Mouse (Mus musculus) cerebellum, adult 9-11 months (tissue): ENCODE measurements around the gene Ttll8.

Experiments
- DNase-seq: peaks from one replicate; pipeline ENCODE4 v3.0.0; 2022

Gene Ttll8

GRCm38 (mm10) chr15:88881253-88882044 is 72.8 kb downstream of the Ttll8 start:
- DNase-seq, result no peak

DNA sequence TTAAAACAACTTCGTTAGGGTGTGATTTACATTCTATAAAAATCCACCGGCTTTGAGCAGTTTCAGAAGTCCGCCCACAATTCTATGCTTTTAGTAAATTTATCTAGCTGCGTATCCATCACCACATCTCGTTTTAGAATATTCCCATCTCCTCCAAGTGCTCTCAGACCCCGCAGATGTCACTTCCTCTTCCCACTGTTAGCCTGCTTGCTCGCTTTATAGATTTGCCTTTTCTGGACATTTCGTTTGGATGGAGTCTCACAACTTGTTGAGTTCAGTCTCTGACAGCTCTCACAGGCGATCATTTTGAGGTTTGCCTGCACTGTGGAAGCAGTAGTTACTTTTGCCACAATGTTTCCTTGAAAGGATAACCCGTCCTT is 77.2 kb downstream of the Ttll8 start:
- no peak for DNase-seq

DNA sequence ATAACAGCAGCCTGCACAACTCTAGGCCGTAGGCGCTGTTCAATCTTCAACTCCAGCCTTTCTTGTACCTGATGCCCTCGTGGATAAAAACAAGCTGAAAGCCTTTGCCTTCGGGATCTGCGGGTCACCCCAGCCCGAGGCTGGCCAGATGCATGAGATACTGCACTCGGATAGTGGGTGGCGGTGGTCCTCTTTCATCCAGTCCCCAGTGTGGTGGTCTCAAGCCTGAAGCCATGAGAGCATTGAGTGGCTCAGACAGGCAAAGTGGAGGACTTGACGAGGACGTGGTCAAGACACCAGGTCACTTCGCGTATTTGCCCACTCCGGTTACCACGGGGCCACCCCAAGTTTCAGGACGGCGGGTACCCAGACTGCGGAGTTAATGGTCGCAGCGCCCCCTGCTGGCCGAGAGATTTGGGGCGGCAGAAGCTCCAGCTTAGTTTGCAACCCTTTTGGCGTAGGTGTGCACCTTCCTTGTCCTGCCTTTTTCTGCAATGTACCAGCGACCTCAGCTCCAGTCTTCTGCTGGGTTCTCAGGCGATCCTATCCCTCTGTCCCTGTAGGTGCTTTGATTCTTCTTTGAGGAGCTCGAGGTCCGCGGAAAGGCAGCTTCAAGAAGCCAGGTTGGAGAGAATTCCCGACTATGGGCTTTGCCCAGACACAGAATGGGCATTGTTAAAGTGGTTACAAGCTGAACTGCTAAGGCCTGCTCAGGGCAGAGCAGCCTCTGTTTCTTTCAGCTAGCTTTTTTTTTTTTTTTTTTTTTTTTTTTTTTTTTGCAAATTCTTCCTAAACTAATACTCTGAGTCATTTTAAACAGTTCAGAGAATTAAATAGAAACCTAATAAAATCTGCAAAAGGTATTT is 77.8 kb downstream of the Ttll8 start:
- DNase-seq, result peak; percentile 78

GRCm38 (mm10) chr15:88875625-88876081 is 78.6 kb downstream of the Ttll8 start:
- peak; percentile 32 for DNase-seq

DNA sequence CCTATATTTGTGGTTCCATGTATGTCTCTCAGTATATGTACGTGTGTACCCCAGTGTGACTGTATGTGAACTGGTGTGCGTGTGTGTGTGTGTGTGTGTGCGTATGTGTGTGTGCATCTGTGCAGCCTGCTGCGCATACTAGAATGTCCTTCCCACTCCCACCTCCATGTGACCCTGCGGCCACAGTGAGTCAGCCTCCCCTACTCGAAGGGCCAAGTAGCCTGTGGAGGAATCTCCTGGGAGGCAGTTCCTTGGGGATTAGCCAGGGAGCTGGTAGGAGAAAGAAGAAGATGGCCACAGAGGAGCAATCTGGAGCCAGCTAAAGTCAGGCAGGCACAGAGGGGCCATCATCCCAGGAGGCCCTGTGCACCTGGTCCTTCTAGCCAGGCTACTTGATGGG is 79.7 kb downstream of the Ttll8 start:
- no peak for DNase-seq

DNA sequence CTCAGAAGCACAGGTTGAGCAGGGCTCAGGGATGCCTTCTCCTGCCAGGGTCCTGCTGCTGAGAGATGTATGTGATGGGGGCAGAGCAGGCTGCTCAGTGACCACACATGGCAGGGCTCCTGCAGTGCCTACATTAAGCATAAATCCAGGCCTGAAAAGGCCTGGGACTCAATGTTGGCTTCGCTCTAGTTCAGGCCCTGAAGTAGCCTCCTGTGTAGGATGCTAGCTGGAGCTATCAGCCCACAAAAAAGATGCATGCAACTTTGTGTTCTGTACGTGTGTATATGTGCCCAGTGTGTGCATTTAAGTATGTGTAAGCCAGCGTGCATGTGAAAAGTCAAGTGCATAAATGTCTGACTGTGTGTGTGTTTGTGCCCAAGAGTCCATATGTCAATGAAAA is 80.2 kb downstream of the Ttll8 start:
- no peak for DNase-seq

DNA sequence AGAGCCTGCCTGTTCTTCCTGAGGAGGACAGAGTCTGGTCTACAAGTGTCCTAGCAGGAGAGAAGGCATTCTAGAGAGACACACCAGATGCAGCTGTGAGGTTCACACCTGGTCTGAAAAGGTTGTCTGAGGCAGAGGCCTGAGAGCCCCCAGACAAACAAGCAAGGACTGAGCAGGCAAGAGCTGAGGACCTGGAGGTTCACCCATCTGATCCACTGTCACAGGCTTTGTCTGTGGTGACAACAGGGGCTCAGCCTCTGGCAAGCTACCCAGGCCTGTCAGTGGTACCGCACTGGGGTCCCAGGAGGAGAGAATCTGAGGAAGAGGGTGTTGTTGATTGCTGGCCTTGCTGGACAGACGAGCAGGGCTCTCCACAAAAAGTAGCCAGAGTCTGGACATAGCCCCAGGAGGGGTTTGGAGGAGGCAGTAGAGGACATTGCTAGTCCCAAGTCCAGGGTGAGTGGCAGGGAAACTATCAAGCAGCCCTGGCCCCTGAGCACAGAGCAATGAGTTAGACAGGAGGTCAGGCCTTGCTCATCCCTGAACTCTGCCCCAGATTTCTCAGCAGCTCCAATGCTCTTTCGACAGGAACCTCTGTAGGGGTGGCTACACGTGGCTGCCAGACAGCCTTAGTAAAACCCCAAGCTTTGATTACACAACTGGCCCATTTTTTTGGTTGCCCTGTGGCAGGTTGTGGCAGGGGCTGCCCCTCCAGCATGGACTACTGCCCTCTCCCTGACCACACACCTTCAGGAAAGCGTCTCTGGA is 83.6 kb downstream of the Ttll8 start:
- DNase-seq, result no peak

- DNase-seq, result no peak
Observed at GRCm38 (mm10) chr15:88868024-88868742, 86.0 kb downstream of the Ttll8 start.

GRCm38 (mm10) chr15:88867368-88868023 is 86.7 kb downstream of the Ttll8 start:
- peak; percentile 55 for DNase-seq

GRCm38 (mm10) chr15:88866934-88867356 is 87.3 kb downstream of the Ttll8 start:
- DNase-seq, result peak; percentile 44

DNA sequence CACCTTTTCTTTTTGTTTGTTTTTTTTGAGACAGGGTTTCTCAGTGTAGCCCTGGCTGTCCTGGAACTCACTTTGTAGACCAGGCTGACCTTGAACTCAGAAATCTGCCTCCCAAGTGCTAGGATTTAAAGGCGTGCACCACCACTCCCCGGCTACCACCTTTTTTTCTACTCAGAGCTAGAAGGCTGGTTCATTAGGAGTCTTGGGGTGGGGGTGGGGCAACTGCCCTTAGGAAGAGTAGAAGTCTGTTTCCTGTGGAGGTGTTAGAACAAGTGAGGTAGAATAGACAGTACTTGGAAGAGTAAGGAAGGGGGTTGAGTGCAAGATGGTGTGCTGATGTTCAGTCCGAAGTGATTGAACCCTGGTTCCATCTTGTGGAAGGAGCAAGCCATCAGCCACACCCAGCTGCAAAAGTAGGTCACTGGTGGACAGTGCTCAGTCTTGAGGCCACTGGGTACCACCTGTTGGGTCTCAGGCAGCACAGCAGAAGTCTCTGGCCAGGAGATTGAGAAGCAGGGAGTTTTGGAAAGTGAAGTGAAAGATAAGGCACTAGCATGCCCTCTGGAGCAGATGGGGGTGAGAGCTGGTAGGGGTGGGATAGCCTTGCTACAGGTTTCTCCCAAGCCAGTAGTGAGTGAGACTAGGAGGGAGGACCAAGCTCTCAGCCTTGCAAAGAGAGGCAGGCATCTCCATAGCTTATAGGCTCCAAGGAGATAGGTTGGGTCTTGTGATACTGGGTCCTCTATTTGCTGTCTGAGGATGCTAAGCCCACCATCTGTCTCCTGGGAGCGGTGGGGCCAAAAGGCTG is 88.1 kb downstream of the Ttll8 start:
- peak; percentile 55 for DNase-seq

GRCm38 (mm10) chr15:88865061-88865460 is 89.2 kb downstream of the Ttll8 start:
- no peak for DNase-seq

GRCm38 (mm10) chr15:88864270-88865030 is 89.8 kb downstream of the Ttll8 start:
- DNase-seq, result peak; percentile 82

GRCm38 (mm10) chr15:88863695-88864231 is 90.5 kb downstream of the Ttll8 start:
- peak; percentile 93 for DNase-seq

- peak; percentile 84 for DNase-seq
Observed at GRCm38 (mm10) chr15:88862881-88863694, 91.1 kb downstream of the Ttll8 start.

GRCm38 (mm10) chr15:88861772-88862622 is 92.2 kb downstream of the Ttll8 start, which contains the start of gene Pim3:
TSS of gene Pim3 (plus strand) at chr15:88862186.
- DNase-seq, result peak; percentile 99

- DNase-seq, result peak; percentile 79
Observed at GRCm38 (mm10) chr15:88860781-88861180, 93.4 kb downstream of the Ttll8 start.
